Mouse (Mus musculus): ENCODE measurements at regions not wholly inside any gene's neighbourhood (a gene's known extent, or its start where the extent isn't known, plus 50 kb on each side); places are given as distances from the start of the nearest gene placed in this dataset.

- DNase-seq: no peak
Observed at GRCm38 (mm10) chr14:71891667-71892066, 600.0 kb downstream of the Gm9195 start.

DNA sequence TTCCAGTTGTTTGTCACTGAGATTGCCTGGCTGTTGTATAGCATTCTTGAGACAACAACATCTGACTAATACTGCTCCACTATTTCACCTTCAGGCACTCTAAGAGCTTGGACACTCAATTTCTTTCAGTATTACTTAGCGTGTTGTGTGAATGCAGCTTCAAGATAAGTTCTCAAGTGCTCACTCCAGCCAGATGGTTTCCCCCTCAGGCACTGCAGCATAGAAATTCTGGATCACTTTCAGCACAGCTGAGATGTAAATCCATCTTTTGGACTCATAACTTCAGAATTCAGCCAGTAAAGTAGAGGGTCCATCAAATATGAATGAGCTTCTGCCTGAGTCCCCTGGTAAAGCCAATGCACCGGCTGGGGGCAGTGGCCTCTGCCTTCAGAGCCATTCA lies 608.8 kb downstream of the Gm9195 start:
- DNase-seq: no peak

DNA sequence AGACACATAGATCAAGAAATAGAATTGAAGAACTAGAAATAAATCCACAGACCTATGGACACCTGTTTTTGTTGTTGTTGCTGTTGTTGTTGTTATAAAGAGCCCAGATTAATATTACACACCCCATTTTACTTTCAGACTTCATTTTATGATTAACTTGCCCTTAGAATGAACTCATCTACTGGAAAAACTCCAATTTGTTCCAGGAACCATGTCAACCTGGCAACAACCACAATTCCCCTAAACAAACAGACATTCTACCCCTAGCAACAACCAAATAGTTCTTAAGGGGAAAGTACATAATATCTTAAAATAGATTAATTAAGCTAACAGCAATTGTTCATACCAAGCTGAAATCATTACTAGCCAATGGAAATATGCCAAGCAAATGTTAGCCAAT lies 646.1 kb downstream of the Gm9195 start:
- DNase-seq: no peak

GRCm38 (mm10) chr14:71808863-71809487 lies 682.7 kb downstream of the Gm9195 start:
- no peak for DNase-seq

DNA sequence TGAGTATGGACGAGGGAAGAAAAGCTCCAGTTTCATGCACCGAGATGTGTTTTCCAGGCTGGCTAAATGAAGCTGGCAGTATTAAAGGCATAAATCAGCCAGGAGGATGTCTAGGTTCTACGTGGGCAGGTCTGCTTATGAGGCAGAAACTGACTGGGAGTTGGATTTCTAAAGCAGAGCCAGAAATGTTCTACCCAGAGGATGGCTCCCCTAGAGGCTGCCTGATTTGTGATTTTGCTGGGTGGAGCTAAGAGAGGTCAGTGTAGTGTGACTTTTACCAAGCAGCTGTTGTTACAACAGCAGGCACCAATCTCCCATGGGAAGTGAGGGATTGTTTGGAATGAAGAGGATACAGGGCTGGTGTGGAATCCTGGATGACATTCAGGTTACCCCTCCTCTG lies 686.0 kb downstream of the Gm9195 start:
- peak; percentile 7 to 24 for DNase-seq

DNA sequence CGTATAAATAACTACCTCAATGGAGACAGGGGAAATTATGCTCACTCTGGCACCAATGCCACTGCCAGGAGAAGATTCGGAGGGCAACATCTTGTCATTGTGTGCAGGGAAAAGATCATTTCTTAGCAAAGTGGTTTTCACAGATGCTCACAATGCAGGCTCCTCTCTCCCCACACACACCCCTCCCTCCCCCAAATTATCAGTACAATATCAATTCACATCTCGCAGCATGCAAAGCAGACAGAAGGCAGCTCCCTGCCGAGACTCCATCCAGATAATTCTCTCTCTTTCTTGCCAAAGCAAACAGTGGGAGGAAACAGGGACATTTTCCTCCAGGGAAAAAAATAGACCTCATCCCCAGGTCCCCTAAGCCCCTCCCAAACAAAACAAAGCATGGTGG lies 691.8 kb downstream of the Gm9195 start:
- DNase-seq: no peak

GRCm38 (mm10) chr14:71795713-71796112 lies 695.9 kb downstream of the Gm9195 start:
- DNase-seq: no peak

DNA sequence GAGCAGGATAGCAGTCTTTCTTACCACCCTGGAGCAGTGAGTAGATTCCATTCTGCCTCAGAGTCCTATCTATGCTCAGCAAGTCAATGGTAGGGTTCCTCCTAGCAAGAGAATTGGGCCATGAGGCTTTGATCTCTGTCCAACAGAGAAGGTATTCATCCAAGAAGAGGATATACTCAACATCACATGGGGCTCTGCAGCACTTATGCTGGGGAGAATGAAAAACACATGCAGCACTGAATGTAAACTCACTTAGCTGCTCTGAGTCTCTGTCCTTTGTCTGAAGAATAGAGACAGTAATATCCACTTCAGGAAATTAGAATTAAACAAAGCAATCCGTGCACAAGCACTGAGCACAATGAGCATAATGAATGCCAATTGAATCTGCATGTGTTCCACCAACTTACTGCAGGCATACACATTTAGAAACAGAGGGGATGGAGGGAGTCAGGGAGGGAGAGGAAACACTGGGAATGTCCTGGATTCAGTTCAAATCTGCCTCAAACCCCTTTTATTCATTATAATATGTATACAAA lies 714.6 kb downstream of the Gm9195 start:
- DNase-seq: no peak

DNA sequence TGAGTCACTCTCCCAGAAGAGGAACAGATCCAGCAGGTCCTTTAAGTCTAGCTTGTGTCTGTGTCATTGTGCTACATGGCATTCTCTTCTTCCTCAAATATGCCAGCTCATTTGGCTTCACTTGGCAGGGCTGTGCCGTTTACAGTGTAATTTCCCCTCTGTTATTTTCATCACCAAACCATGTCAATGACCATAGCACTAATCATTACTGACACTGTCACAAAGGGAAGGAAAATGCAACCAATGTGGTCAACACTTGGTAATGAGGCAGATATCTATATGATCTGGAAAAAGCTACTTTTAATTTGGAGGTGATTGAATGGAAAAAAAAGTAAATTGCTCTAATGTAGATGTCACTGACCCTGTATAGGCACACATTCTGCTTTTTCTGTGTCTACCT lies 724.8 kb downstream of the Gm9195 start:
- DNase-seq: no peak

DNA sequence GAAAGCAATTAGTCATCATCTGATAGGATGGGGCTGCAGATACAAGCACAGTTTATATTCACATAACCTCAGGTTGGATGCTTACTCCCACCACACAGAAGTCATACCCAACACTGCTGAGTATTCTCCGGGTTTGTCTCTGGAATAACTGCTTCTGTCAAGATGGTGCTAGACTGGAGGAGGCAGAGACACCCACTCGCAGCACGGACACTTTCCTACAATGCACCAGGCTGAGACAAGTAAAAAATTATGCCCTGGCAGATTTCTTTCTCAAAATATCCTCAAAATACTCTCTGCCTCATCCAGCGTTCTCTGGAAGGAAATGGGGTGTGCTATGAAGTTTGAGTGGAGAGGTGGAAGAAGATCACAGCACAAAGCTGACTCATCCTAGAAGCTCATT lies 763.1 kb downstream of the Gm9195 start:
- no peak for DNase-seq

DNA sequence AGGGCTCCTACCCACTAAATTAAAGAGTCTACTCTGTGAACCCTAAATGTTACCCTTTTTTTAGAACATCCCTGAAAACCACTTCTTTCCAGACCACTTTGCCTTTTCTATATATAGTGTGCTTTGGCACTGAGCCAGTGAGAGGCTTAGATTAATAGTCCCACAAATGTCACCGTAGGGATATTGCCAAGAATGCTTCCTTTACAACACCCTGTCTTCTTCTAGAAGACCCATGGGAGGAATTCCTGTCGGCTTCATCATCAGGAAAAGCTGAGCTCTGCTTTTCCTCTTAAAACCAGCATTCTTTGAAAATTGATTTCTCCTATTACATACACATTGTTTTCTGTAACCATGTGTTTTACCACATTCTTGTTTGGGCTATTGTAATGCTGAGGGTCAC lies 768.1 kb downstream of the Gm9195 start:
- peak; percentile 8 to 9 for DNase-seq

DNA sequence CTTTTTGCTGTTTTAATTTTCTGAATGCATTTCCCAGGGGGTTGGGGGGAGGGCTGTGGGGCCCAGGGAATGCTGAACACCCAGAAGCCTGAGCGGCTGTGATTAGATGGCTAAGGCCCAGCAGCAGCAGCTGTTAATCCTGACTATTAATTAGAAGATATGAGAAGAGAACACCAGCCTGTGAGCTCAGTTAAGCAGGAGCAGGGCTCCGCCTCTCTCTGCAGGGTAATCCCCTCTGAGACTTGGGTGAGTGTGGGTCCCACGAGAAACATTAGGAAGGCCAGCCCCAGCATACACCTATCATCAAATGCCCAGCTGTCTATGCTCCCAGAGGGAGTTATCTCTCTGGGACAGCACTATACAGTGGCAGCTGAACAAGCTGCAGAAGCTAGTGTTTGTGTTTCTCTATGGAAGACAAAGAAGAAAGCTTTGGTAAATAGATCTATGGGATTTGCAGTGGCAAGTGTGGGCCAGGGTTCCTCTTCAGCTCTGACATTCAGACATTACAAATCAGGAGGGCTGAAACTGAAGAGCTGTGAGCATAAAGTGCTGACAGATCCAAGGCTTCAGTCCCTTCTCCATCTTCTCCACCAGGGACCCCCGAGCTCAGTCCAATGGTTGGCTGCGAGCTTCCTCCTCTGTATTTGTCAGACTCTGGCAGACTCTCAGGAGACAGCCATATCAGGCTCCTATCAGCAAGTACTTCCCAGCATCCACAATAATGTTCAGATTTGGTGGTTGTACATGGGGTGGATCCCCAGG lies 781.9 kb downstream of the Gm9195 start:
- DNase-seq: peak; percentile 42 to 45

GRCm38 (mm10) chr14:71692752-71693437 lies 798.7 kb downstream of the Gm9195 start:
- no peak for DNase-seq

DNA sequence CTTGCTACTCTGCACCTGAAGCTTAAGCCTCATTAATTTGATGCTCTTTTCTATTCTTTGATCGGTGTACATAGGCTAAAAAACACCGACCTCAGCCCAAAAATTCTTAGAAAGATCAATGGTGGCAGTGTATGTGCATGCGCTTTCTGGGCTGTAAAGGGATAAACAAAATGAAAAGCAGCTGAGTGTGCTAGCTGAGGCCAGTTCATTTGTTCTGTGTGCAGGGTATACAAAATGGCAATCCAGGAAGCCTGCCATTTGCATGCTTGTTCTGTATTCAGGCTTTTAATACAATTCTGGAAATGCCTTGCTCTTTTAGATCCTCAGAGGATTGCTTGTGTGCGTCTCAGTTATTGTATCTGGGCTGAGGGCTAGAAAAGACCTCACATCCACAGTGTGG lies 817.1 kb downstream of the Gm9195 start:
- no peak for DNase-seq

- DNase-seq: no peak
Observed at GRCm38 (mm10) chr14:71673837-71674236, 817.8 kb downstream of the Gm9195 start.

DNA sequence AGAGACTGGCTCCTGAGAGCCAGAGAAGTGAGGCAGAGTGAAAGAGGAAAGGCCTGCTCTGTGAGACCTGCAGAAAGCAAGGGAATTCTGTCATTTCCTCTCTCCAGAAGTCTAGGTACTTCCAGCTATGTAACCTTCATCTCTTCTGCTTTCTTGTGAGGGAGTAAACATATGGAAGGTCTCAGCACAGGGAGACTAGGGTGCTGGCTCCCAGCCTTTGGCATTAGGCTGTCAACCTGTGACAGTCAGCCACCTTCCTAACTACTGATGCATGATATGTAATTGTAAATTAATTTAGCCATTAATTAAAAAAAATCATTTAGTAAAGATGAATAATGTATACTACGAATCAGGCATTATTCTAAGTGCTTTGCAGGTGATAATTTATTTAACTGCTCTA lies 819.2 kb downstream of the Gm9195 start:
- no peak for DNase-seq

GRCm38 (mm10) chr14:71671994-71672393 lies 819.6 kb downstream of the Gm9195 start:
- DNase-seq: no peak

DNA sequence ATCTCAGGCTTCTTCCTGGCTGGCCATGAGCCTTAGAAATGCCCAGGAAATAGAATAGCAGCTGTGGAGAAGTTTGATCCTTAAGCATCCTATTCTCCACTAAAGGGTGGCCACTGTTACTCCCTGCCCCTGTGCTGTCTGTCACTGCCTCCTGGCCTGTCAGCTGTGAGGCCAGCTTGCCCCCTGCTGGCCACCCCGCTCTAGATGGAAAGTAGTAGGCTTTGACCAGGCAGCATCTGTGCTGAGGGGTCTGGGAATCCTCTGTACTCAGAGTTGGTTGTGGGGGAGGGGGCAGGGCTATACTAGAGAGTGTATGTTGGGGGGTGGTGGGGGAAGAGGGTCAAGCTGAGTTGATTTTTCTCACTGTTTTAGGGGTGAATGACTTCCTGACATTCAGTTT lies 821.2 kb downstream of the Gm9195 start:
- DNase-seq: peak; percentile 78 to 82

DNA sequence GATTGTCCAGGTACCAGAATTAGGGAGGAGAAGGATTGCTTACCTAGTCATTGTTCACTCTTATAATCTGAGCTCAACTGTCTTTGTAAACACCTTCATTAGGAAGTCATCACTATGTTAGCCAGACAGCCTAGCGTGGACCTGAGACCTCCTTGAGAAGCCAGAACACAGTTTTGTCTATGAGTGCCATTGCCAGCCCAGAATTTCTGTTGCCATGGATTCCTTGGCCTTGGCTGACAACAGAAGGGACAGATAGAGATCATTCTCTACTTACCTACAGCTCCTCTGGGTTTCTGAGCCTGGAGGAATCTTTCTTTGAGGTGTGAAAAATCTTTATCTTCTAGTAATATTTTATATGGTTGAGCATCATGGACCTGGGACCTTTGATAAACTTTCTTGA lies 825.0 kb downstream of the Gm9195 start:
- DNase-seq: no peak

DNA sequence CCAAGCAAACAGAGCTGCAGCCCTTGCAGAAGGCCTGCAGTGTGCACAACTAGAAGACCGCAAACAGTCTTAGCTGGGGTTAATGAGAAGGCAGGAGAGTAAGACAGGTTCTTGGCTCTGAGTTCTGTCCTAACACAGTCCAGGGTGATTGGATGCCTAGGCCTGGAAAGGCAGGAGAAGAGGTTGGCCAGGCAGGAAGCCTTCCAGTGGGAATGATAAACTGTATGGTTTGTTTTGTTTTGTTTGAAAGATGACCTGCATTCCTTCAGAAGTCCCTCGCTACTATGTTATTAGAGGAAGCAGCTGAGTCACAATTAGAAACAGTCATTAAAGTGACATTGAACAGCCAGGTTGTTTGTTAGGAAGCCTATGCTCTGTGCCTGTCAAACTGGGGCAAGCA lies 831.5 kb downstream of the Gm9195 start:
- DNase-seq: peak; percentile 7 to 33

DNA sequence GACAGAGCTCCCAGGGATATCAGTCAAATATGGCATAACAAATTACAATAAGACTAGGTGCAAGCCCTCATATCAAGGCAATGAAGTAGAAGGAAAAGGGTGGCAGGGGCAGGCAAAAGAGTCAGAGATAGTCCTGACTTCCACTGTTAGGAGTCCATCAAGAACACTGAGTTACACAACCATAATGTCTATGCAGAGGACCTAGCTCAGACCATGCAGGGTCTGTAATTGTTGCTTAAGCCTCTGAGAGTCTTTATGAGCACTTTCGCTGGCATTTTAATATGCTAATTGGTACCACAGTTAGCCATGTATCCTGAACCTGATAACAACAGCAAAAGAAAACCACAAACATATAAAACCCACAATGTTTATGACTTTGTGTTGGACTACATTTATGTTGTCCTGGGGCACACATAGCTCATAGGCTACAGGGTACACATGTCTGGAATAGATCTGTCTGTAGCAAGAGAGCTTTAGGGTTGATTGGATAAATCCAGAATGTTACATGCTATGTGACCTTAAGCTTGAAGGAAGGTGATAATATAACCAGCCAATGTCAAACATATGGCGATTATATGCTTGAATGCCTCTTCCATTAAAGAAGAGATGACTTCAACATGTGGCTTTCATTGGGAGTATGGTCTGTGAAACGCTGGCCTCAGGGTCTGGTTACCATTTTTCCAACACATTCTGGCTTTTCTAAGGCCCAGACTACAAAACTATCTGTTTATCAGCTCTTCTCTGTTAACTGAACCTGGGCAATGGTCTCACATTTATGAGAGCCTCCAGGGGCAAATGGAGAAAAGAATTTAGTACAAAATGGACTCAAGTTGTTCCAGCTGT lies 836.6 kb downstream of the Gm9195 start:
- no peak for DNase-seq

DNA sequence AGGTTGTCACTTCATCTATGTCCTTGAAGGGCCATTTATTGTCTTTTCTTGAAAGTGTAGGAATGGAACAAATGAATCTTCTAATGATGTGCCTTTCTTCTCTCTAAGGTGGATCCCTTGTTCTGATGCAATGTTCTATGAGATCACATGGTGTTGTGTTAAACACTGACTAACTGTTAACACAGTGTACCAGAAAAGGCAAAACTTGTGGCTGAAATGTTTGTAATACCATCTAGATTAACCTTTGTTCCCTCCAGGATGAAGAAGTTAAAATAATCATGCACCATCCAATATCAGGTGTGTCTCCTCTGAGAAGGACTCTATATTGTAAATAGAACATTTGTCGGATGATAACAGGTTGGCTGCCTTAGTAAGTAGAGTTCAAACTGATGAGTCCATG lies 849.1 kb downstream of the Gm9195 start:
- no peak for DNase-seq

DNA sequence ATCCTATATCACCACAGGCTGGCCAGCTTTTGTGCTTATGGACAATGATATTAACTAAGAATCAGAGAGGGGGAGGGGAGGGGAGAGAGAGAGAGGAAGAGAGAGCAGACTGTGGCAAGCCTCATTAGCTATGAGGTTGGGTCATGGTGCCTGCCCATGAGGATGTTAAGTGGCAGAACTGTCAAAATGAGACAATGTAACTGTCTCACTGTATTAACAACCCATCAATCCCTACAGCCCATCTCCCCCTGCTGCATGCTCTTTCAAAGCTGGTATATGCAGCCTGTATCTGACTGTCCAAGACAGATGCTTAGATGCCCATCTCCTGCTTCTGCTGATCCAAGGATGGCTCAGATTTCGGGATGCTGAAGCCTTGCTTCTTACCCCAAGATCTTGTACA lies 852.6 kb downstream of the Gm9195 start:
- DNase-seq: no peak

Measured in kidney, postnatal 4 days (tissue).